Mouse (Mus musculus): Measurements from ENCODE around the gene Cyct.

- TF ChIP-seq POLR2A (IDR thresholded peaks at IDR 0.05; ENCODE audit: borderline replicate concordance, insufficient read depth, low read length) = no peak
- TF ChIP-seq CTCF (IDR thresholded peaks at IDR 0.05; ENCODE audit: borderline replicate concordance, insufficient read depth, low read depth, low read length) = no peak
These were observed 25.7 kb downstream of the Cyct start for GRCm38 (mm10) chr2:76334596-76334995.

Measured in cerebellum, adult 2 months (tissue).